Mouse (Mus musculus): ENCODE data around the gene Gp1ba.
A peak's percentile ranks its signal among the peaks of the same experiment; 100 is the strongest.

Gene Gp1ba

GRCm38 (mm10) chr11:70653345-70654197 lies 14.6 kb downstream of the Gp1ba start:
- DNase-seq: peak; percentile 74

DNA sequence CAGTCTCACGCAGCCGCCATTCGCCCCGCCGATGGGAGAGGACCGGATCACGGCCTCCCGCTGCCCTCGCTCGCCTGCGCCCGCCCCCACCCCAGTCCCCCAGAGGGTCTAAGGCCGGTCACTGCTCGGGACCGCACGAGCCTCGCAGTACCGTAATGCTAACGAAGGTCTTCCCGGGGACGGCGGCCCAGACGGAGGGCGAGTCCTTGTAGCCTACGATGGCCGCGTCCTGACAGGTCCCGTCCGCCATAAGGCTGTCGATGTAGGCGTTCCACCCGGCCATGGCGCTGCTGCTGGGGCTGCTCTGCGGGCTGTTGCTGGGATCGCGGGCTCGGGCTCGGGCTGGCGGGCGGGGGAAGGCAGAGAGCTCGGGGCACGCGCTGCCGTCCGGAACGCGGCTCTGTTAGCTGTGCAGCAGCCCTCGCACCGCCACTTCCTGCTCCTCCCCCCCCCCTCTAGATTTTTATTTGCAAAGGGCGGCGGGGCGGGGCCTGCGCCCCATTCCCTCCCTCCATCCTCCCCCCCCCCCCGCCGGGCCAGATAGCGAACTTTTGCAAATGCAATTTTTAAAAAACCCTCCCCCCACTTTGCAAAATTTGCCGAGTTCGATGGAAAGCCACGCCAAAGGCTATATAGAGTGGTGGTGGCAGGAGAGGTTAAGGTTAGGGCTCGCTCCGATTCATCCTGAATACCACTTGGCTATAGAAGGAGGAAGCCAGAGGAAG lies 15.4 kb downstream of the Gp1ba start, which contains the start of gene Pfn1:
Gene Pfn1, minus strand, starts transcription at position 447 of the 725 bp plus-strand sequence.
- DNase-seq: peak; percentile 78

GRCm38 (mm10) chr11:70654923-70655570 lies 16.1 kb downstream of the Gp1ba start:
- DNase-seq: peak; percentile 84

- DNase-seq: peak; percentile 54
Observed at GRCm38 (mm10) chr11:70655571-70656455, 16.9 kb downstream of the Gp1ba start.

GRCm38 (mm10) chr11:70656456-70656927 lies 17.6 kb downstream of the Gp1ba start:
- DNase-seq: peak; percentile 45

DNA sequence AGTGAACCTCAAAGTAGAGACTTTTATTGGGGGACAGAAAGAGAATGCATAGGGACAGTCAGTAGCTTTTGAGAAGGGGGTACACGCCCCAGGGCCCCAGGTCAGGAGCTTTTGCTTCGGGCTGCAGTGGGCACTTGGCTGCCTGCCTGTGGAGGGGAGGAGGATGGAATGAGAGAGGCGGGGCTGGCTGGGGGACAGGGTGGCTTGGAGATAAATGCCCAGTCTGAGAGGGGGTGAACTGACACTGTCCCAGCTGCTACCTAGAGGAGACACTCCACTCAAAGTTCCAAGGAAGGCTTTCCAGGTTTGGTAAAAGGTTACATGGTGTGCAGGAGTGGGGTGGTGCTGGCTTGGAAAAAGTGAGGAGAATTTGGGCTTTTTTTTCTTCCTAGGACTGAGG lies 18.0 kb downstream of the Gp1ba start, which contains the start of gene Eno3:
Gene Eno3, plus strand, starts transcription at position 239 of the 400 bp plus-strand sequence.
- no peak for DNase-seq

GRCm38 (mm10) chr11:70657573-70657972 lies 18.7 kb downstream of the Gp1ba start:
- DNase-seq: no peak

GRCm38 (mm10) chr11:70657991-70658390 lies 19.1 kb downstream of the Gp1ba start:
- DNase-seq: no peak

- no peak for DNase-seq
Observed at GRCm38 (mm10) chr11:70658521-70658920, 19.6 kb downstream of the Gp1ba start.

- no peak for DNase-seq
Observed at GRCm38 (mm10) chr11:70658942-70659341, 20.0 kb downstream of the Gp1ba start.

GRCm38 (mm10) chr11:70660571-70660970 lies 21.6 kb downstream of the Gp1ba start:
- DNase-seq: no peak

- DNase-seq: no peak
Observed at GRCm38 (mm10) chr11:70663101-70663500, 24.2 kb downstream of the Gp1ba start.

DNA sequence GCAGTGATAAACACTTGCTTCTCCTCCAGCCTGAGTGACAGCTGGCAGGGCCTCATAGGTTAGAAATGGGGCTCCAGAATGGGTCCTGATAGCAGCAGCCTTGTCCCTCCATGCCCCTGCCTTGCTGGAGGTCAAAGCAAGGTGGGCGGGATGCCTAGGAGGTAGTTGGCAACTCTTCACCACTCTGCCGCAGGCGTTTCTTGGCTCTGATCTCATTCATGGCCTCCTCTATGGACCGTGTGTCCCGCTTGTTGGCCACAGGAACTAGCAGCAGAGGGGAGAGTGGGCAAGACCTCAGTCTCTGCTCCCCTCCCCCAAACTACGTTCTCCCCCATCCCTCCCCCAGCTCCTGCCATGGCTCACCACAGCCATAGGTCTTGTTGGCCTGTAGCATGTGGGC lies 25.0 kb downstream of the Gp1ba start:
- no peak for DNase-seq

GRCm38 (mm10) chr11:70664741-70665140 lies 25.8 kb downstream of the Gp1ba start:
- no peak for DNase-seq

DNA sequence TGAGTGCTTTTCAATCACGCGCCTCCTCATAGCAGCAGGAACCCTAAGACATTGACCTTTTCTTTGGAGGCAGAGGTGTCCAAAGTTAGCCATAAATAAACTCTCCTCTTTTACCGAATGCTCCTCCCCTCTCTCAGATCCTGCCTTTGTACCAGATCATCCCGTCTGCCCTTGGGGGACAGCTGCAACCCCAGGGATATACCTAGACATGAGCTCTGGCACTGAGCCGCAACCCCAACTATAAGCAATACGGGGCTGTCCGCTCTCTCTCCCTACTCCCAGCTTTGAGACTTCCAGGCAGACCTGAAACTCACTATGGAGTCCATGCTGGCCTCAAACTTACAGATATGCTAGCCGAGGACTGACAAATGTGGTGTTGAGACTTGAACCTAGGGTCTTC lies 27.8 kb downstream of the Gp1ba start:
- no peak for DNase-seq

GRCm38 (mm10) chr11:70667271-70668150 lies 28.6 kb downstream of the Gp1ba start:
- peak; percentile 50 for DNase-seq

DNA sequence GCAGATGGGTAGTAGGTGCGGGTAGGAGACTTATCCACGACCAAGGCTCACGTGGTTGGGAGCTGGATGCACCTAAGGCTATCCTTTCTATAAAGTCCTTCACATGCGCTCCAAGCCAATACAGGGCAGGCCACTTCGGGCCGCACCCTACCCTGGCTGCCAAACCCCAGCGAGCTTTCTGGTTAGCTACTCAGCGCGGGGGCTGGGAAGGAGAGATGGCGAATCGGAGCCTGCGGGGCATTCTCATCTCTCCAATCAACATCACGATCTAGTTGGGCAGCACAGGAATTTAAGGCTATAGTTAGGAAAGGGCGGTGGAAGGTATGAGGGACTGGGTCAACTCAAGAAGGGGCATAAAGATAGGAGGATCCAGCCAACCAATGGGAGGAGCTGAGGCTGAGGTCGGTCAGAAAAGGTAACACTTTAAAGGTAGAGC lies 29.4 kb downstream of the Gp1ba start:
- no peak for DNase-seq

DNA sequence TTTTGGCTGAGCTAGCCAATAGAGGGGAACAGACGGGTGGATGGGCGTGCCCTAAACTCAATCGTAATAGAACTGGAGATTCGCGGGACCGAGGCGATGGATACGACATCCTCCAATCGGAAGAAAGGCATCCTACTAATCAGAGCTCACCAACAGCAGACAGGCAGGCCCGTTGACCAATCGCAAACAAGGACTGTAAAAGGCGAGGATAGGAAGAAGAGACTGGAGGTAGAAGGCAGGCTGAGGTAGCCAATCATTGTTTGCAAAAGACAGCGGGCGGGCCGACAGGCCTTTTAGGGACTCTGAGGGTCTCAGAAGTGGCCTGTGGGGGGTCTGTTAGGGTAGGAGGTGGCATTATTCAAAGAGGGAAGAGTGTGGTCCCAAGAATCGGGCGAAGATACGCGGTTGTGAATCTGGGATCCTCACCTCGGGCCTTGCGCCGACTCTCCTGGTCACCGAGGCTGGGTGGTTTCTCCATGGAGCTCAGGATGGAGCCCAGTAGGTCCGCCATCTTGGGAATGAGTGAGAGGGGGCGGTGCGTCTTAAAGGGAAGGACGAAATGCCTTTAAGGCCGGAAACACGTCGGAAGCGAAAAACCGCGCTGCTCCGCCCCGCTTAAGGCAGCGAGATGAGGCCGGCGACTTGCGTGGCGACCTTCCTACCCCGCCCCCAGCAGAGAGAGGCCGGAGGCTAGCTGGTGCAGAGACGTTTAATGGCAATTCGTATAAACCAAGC lies 30.0 kb downstream of the Gp1ba start, which contains the start of gene Spag7:
Gene Spag7, minus strand, starts transcription at position 646 of the 735 bp plus-strand sequence.
- peak; percentile 100 for DNase-seq

DNA sequence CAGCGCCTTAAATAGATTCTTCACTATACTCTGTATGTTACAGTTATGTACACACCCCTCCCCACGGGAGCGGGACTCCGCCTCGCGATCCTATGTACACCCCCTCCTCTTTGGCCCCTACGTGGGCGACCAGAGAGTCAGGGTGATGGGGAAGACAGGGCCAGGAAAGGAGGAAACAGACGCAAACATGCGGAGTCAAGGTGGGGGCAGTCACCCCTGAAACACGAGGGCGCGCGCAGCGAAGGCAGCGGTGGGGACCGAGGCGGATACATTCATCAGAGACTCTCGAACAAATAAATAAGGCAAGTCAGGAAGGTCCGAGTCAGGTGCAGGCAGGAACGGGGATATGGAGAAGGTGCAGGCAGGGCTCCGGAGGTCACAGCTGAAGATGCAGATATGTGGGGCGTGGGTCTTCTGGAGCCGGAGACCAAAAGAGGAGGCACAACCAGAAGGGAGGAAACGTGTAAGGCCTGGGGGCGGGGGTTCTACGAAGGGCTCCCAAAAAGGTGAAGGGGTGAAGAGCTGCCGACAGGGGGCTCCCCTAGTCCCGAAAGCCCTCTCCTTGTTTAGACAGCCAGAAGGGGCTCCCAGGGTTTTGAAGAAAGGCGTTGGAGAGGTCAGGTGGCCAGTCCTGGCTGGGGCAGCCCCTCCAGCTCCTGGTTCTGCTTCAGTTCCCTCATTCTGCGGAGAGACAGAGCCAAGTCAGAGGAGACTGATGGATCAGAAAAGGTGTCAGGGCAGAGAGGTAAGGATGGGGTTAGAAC lies 30.8 kb downstream of the Gp1ba start:
- DNase-seq: peak; percentile 89
